Mouse (Mus musculus): ENCODE data around the gene Cpn2.
A peak's percentile ranks its signal among the peaks of the same experiment; 100 is the strongest.

The Cpn2 gene

DNA sequence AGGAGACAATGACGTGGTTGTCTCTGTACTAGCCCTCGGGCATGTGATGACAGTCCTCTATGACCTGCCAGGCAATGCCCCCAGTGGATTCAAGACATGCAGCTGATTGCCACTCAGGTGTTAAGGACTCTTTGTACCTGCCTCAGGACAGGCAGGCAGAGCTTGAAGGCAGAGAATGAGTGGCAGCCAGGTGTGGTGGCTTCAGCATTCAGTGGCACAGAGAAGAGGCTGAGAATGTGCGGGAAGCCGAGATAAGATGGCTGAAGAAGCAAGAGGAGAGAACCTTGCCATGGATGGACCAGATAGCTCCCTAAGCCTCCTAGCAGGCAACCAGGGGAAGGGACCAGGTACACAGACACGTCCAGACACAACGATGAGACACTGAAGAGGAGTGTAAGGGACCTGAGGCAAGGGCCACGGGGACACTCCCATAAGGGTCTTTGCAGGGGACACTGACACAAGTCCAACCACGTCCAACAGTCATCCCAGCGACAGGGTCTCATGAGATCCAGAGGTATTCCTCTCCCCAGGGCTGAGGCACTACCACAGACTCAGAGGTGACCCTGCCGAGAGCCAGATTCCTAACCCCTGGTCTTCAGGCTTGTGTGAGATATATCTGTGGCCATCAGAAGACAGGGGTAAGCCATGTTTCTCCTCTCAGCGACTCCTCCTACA, 29.4 kb upstream of the Cpn2 start:
- no peak for DNase-seq (ENCODE audit: low read depth, low spot score)
- no peaks in the 10 kb centered on the region for H3K27me3 ChIP-seq (ENCODE audit: control insufficient read depth, insufficient read depth, low read length, poor library complexity, severe bottlenecking)
- no peaks in the 10 kb centered on the region for H3K36me3 ChIP-seq (ENCODE audit: control insufficient read depth, insufficient read depth, low read length, poor library complexity, severe bottlenecking)

DNA sequence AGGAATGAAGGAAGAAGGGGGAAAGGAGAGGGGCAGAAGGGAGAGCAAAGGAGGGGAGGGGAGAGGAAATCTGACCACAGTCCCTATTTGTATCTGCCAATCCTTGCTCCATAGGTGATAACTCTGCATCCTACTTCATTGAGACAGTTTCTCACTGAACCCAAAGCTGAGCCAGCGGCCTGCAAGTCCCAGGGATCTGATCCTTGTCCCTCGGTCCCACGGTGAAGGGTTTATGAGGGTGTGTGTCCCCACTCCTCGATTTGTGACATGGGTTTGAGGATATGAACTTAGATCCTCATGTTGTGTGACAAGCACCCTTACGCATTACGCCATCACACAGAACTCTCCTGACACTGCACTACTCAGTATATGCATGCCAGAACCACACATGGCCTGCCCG, 27.8 kb upstream of the Cpn2 start:
- DNase-seq (ENCODE audit: low read depth, low spot score), result no peak
- no peaks in the 10 kb centered on the region for H3K36me3 ChIP-seq (ENCODE audit: control insufficient read depth, insufficient read depth, low read length, poor library complexity, severe bottlenecking)
- no peaks in the 10 kb centered on the region for H3K27me3 ChIP-seq (ENCODE audit: control insufficient read depth, insufficient read depth, low read length, poor library complexity, severe bottlenecking)

DNA sequence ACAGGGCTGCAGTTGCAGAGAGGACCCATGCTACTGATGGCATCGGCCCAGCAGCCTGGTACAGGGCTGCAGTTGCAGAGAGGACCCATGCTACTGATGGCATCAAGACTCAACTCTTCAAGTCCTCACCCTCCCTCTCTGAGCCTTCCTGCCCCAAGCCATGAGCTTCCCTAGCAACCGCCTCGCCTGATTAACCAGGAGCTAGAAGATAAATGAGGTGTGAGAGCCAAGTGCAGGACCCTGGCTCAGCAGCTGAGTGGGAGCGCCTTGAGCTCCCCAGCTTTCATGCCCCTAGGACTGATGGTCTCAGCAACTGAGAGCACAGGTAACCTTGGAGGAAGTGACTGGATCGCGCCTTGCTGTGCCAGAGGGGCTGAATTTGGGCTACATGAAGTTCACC, 23.1 kb upstream of the Cpn2 start:
- no peaks in the 10 kb centered on the region for H3K36me3 ChIP-seq (ENCODE audit: control insufficient read depth, insufficient read depth, low read length, poor library complexity, severe bottlenecking)
- H3K27me3 ChIP-seq (ENCODE audit: control insufficient read depth, insufficient read depth, low read length, poor library complexity, severe bottlenecking), result no peaks in the 10 kb centered on the region
- DNase-seq (ENCODE audit: low read depth, low spot score), result no peak

DNA sequence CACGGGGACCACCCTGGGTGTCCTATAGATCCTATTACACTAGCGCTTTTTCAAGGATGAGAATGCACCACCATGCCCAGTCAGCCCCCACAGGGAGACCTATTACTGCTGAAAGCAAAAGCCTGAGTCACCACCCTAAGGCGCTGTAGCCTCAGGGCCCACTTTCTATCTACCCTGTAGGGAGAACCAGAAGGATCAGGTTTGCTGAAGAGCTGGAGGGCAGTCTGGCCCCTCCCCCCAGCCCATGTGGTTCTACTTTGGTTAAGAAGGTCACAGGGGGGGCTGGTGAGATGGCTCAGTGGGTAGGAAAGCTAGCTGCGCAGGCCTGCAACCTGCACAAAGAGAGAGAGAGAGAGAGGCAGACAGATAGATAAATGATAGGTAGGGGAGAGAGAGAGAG, 18.4 kb upstream of the Cpn2 start:
- DNase-seq (ENCODE audit: low read depth, low spot score), result no peak
- Histone ChIP-seq H3K27me3 (ENCODE audit: control insufficient read depth, insufficient read depth, low read length, poor library complexity, severe bottlenecking) (no peaks in the 10 kb centered on the region), H3K36me3 (ENCODE audit: control insufficient read depth, insufficient read depth, low read length, poor library complexity, severe bottlenecking) (no peaks in the 10 kb centered on the region)

GRCm38 (mm10) chr16:30283743-30284337, 16.5 kb upstream of the Cpn2 start:
- DNase-seq (ENCODE audit: low read depth, low spot score), result peak; percentile 66
- no peaks in the 10 kb centered on the region for H3K27me3 ChIP-seq (ENCODE audit: control insufficient read depth, insufficient read depth, low read length, poor library complexity, severe bottlenecking)
- no peaks in the 10 kb centered on the region for H3K36me3 ChIP-seq (ENCODE audit: control insufficient read depth, insufficient read depth, low read length, poor library complexity, severe bottlenecking)

DNA sequence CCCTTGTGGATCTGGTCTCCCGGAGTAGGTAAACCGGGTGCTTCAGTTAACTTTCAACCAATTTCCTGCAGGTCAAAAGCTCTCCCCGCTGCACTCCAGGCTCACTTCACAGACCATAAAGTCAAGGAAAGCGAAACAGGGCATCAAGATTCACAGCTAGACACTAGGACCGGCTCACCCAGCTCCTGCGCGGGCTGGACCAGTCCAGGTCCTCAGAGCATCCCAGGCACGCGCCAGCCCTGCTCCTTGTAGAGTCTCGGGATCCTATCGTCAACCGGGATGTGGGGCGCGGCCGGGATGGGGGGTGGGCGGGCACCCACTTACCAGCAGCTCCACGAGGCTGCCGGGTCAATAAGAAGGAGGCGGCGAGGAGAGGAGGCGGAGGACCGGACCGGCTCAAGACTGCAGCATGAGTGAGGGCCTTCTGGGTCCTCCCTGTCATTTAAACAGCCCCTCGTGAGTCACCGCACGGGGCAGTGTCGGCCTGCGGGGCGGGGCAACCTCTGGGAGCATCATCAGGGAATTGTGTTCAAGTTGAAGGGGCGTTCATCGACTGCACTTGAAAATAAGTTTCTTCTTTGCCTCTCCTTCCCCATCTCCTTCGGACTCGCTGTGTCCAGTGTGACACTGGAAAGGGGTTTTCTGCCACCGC, 15.7 kb upstream of the Cpn2 start, which contains the start of gene Lrrc15:
Lrrc15 (minus strand) TSS at position 413 of the 652 bp plus-strand sequence.
- peak; percentile 25 for DNase-seq (ENCODE audit: low read depth, low spot score)
- H3K36me3 ChIP-seq (ENCODE audit: control insufficient read depth, insufficient read depth, low read length, poor library complexity, severe bottlenecking), result no peaks in the 10 kb centered on the region
- no peaks in the 10 kb centered on the region for H3K27me3 ChIP-seq (ENCODE audit: control insufficient read depth, insufficient read depth, low read length, poor library complexity, severe bottlenecking)

GRCm38 (mm10) chr16:30280676-30281297, 13.5 kb upstream of the Cpn2 start:
- Histone ChIP-seq H3K27me3 (ENCODE audit: control insufficient read depth, insufficient read depth, low read length, poor library complexity, severe bottlenecking) (no peaks in the 10 kb centered on the region), H3K36me3 (ENCODE audit: control insufficient read depth, insufficient read depth, low read length, poor library complexity, severe bottlenecking) (no peaks in the 10 kb centered on the region)
- no peak for DNase-seq (ENCODE audit: low read depth, low spot score)

- Histone ChIP-seq H3K27me3 (ENCODE audit: control insufficient read depth, insufficient read depth, low read length, poor library complexity, severe bottlenecking) (no peaks in the 10 kb centered on the region), H3K36me3 (ENCODE audit: control insufficient read depth, insufficient read depth, low read length, poor library complexity, severe bottlenecking) (no peaks in the 10 kb centered on the region)
- DNase-seq (ENCODE audit: low read depth, low spot score), result no peak
Measured at GRCm38 (mm10) chr16:30278406-30278805, 11.1 kb upstream of the Cpn2 start.

DNA sequence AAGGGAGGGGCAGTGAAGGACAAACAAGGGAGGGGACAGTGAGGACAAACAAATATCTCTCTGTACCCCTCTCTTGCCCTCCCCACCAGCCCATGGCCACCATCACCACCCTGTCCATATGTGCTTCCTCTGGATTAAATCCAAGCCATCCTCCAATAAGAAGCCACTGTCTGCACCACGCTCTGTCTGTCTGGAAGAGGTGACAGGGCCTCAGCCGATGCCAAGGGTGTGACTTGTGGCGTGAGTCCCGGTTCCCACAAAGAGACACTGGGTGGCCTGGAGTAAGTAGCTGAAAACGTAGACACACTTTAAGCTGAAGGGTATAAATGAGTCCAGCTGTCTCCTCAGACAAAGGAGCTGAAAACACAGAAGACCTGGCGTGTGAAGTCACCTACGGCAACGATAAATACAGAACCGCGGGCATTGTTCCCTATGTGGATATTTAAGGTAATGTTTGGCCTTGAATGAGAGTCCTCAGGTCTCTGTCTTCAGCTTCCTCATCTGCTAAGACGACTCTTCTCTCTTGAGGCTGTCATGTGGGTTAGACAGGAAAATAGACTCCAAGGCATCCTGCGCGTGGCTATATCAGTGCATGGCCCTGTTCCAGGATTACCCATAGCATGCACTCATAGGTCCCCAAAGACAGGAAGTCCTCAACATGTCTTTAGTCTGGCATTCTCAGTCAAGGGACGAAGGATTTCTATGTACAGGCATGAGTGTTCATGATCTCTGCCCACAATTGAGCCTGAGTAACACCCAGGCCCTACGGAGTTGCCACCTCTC, 8.4 kb upstream of the Cpn2 start:
- H3K27me3 ChIP-seq (ENCODE audit: control insufficient read depth, insufficient read depth, low read length, poor library complexity, severe bottlenecking), result no peaks in the 10 kb centered on the region
- H3K36me3 ChIP-seq (ENCODE audit: control insufficient read depth, insufficient read depth, low read length, poor library complexity, severe bottlenecking), result no peaks in the 10 kb centered on the region
- no peak for DNase-seq (ENCODE audit: low read depth, low spot score)

DNA sequence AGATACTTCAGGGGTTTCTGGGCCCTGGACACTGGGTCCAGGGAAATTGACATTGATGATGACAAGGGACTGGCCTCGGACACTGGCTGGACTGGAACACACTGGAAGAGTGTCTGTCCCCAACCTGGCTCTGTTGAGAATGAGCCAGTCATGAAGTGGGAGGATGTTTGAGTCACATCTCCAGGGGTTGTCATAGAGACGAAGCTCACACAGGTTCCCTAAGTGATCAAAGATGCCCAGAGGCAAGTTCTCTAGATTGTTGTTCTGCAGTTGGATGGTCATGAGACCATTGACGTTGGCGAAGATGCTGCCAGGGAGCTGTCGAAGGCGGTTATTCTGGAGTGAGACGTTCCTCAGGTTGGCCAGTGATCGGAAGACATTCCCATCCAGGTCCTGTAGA, 5.8 kb upstream of the Cpn2 start:
- H3K27me3 ChIP-seq (ENCODE audit: control insufficient read depth, insufficient read depth, low read length, poor library complexity, severe bottlenecking), result no peaks in the 10 kb centered on the region

GRCm38 (mm10) chr16:30271941-30272595, 4.8 kb upstream of the Cpn2 start:
- no peaks in the 10 kb centered on the region for H3K27me3 ChIP-seq (ENCODE audit: control insufficient read depth, insufficient read depth, low read length, poor library complexity, severe bottlenecking)
- H3K36me3 ChIP-seq (ENCODE audit: control insufficient read depth, insufficient read depth, low read length, poor library complexity, severe bottlenecking), result no peaks in the 10 kb centered on the region
- DNase-seq (ENCODE audit: low read depth, low spot score), result peak; percentile 50

More for the DNA sequence above, 5.8 kb upstream of the Cpn2 start:
- no peak for DNase-seq (ENCODE audit: low read depth, low spot score)
- H3K36me3 ChIP-seq (ENCODE audit: control insufficient read depth, insufficient read depth, low read length, poor library complexity, severe bottlenecking), result no peaks in the 10 kb centered on the region

DNA sequence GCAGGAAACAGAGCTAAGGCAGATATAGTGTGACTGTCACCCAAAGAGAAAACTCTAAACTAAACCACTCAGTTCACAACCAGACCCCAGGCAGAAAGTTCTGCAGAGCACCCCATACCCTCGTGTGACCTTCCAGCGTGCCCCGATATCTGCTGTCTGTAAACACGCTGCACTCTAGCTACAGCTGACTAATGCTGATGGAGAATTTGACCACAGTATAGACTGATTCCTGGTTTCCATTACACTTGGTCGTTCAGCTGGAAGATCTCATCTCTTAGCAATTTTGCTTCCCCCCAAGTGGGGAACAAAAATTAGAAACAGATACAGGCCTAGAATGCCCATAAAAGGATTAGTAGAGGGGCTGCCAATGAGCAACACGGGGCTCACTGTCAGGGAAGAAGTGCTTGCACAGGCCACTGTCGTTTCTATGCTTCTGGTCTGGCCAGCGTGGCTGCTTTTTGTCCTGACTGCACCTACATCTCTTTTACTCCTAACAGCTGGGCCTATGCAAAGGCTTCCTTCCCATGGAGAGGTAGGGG, 4.0 kb upstream of the Cpn2 start:
- DNase-seq (ENCODE audit: low read depth, low spot score), result no peak

GRCm38 (mm10) chr16:30266561-30266960, 738 bp downstream of the Cpn2 start:
- Histone ChIP-seq H3K27me3 (ENCODE audit: control insufficient read depth, insufficient read depth, low read length, poor library complexity, severe bottlenecking) (no peaks in the 10 kb centered on the region), H3K36me3 (ENCODE audit: control insufficient read depth, insufficient read depth, low read length, poor library complexity, severe bottlenecking) (no peaks in the 10 kb centered on the region)
- DNase-seq (ENCODE audit: low read depth, low spot score), result no peak

More for the DNA sequence above, 4.0 kb upstream of the Cpn2 start:
- H3K27me3 ChIP-seq (ENCODE audit: control insufficient read depth, insufficient read depth, low read length, poor library complexity, severe bottlenecking), result no peaks in the 10 kb centered on the region
- no peaks in the 10 kb centered on the region for H3K36me3 ChIP-seq (ENCODE audit: control insufficient read depth, insufficient read depth, low read length, poor library complexity, severe bottlenecking)

DNA sequence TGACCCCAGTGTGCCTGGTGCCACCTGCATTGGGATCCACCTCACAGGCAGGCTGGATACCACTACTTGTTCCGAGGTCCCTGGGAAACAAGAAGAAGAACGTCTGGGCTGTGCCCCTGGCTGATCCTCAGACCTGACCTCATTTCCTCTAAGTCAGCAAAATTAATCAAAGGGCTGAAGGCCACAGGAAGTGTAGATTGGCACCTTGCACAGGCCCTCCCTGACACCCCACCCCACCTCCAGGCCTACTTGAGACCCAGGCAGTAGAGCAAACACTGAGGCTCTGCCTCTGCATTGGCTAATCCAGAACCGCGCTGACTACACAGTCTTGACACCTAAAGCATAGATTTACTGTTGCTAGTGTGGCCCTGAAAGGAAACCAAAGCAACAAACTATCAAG, 1.7 kb downstream of the Cpn2 start:
- H3K27me3 ChIP-seq (ENCODE audit: control insufficient read depth, insufficient read depth, low read length, poor library complexity, severe bottlenecking), result no peaks in the 10 kb centered on the region
- no peak for DNase-seq (ENCODE audit: low read depth, low spot score)
- H3K36me3 ChIP-seq (ENCODE audit: control insufficient read depth, insufficient read depth, low read length, poor library complexity, severe bottlenecking), result no peaks in the 10 kb centered on the region

Measured in splenic B cell, adult 2 months (primary cell).